ENCODE assay signal across 20 mouse cellular contexts in the genomic region with DNA sequence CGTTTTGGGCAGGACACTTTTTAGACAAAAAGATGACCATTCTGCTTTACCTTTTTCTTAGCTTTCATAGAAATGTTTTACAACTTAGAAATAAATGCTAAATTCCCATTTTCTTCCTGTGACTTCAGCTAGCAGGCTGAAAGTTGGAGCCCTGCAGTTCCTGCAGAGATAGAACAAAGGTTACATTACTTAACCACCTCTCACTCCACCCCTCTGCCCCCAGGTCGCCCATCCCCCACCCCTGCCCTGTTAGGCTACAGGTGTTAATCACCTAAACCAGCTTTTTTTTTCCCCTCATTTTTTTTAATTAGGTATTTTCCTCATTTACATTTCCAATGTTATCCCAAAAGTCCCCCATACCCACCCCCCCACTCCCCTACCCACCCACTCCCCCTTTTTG.
A peak's percentile ranks its signal among the peaks of the same experiment; 100 is the strongest.
DNase-seq lines count a peak whose midpoint lies in the region; ATAC-seq lines count a peak whose summit lies in the region.
"Had no signal": no experiment of that assay in that cellular context is flagged by ENCODE, and none has a peak within 500 bp of the region (broad histone marks: within the 10 kb centered on the region; RNA-seq: fewer than 3 reads in every experiment).

No protein-coding gene starts in this region.

- ATAC-seq in kidney, embryonic 14.5 days (ENCODE audit: low FRiP score, low TSS enrichment) = no peak
- ATAC-seq: activated CD4-positive, CD25-positive, alpha-beta regulatory T cell, adult 4 months; forebrain, embryonic 13.5 days; forebrain, postnatal 0 days; Patski had no signal

- no peaks in the 10 kb centered on the region for H3K9me3 ChIP-seq in kidney, embryonic 14.5 days (ENCODE audit: control insufficient read depth, low read length)
- no peaks in the 10 kb centered on the region for H3K9me3 ChIP-seq in limb, embryonic 10.5 days (replicated peaks)
- H3K9me3 ChIP-seq: embryonic facial prominence, embryonic 10.5 days; forebrain, embryonic 13.5 days; hindbrain, embryonic 10.5 days had no signal

- no peaks in the 10 kb centered on the region for H3K4me1 ChIP-seq in kidney, embryonic 14.5 days (ENCODE audit: control insufficient read depth, insufficient read depth, low read length)
- H3K4me1 ChIP-seq in limb, embryonic 10.5 days = no peaks in the 10 kb centered on the region
- H3K4me1 ChIP-seq: embryonic facial prominence, embryonic 10.5 days; forebrain, embryonic 13.5 days; hindbrain, embryonic 10.5 days had no signal

- H3K27ac ChIP-seq in kidney, embryonic 14.5 days (ENCODE audit: low read depth, low read length) = no peak overlapping the region
- no peak overlapping the region for H3K27ac ChIP-seq in limb, embryonic 10.5 days
- H3K27ac ChIP-seq: embryonic facial prominence, embryonic 10.5 days; forebrain, embryonic 13.5 days; heart, adult 2 months; hindbrain, embryonic 10.5 days had no signal

- DNase-seq in kidney, adult 18-20 months = peak; percentile 11
- peak; percentile 40 for DNase-seq in testis, postnatal 10 days (ENCODE audit: low spot score)
- no peak for DNase-seq in testis, postnatal 14 days (ENCODE audit: low spot score)
- peak; percentile 36 for DNase-seq in kidney, postnatal 10 days
- DNase-seq in yolk sac, embryonic 10.5 days (ENCODE audit: low spot score) = peak; percentile 17
- DNase-seq in layer of hippocampus, postnatal 10 days (ENCODE audit: low spot score in 2 of 2) = no peak
- DNase-seq in limb, embryonic 10.5 days (ENCODE audit: low spot score) = no peak
- DNase-seq: adrenal gland, postnatal 14 days; cerebellum, adult 11-12 months; cerebellum, postnatal 10 days; forebrain, postnatal 0 days; gastrocnemius, postnatal 14 days; heart, adult 2 months had no signal

- no peak overlapping the region for H3K9ac ChIP-seq in kidney, embryonic 14.5 days (ENCODE audit: low read depth, low read length)
- H3K9ac ChIP-seq: forebrain, embryonic 13.5 days; forebrain, postnatal 0 days had no signal

- 61% methylated on average over 2 of the region's 2 CpGs for WGBS in kidney, embryonic 14.5 days
- WGBS in limb, embryonic 10.5 days = 72% methylated on average over 2 of the region's 2 CpGs

- no peak overlapping the region for H3K4me3 ChIP-seq in kidney, embryonic 14.5 days (ENCODE audit: low read length)
- no peak overlapping the region for H3K4me3 ChIP-seq in limb, embryonic 10.5 days
- H3K4me3 ChIP-seq: embryonic facial prominence, embryonic 10.5 days; forebrain, embryonic 13.5 days; heart, adult 2 months; hindbrain, embryonic 10.5 days had no signal

- no peak overlapping the region for H3K4me2 ChIP-seq in kidney, embryonic 14.5 days (replicated peaks; ENCODE audit: low read depth, low read length)
- H3K4me2 ChIP-seq: forebrain, embryonic 13.5 days; heart, embryonic 11.5 days had no signal

- no peaks in the 10 kb centered on the region for H3K27me3 ChIP-seq in kidney, embryonic 14.5 days (ENCODE audit: control insufficient read depth, insufficient read depth, low read length)
- H3K27me3 ChIP-seq in limb, embryonic 10.5 days (ENCODE audit: low read depth, poor library complexity, severe bottlenecking) = no peaks in the 10 kb centered on the region
- H3K27me3 ChIP-seq: forebrain, embryonic 13.5 days; Patski had no signal

- H3K36me3 ChIP-seq in kidney, embryonic 14.5 days (ENCODE audit: control insufficient read depth, insufficient read depth, low read length) = no peaks in the 10 kb centered on the region
- no peaks in the 10 kb centered on the region for H3K36me3 ChIP-seq in limb, embryonic 10.5 days
- H3K36me3 ChIP-seq: embryonic facial prominence, embryonic 10.5 days; hindbrain, embryonic 10.5 days had no signal

Comparison
In these comparisons a context has a peak if more than half of its experiments do, and no peak if none do; other contexts are left out.
1. DNase-seq: peak in kidney, adult 18-20 months (single experiment), testis, postnatal 10 days (single experiment), kidney, postnatal 10 days (single experiment) and yolk sac, embryonic 10.5 days (single experiment); none in testis, postnatal 14 days (single experiment), layer of hippocampus, postnatal 10 days (0 of 2) and limb, embryonic 10.5 days (single experiment).